Mouse (Mus musculus): Measurements from ENCODE around the gene Rabep2. TPM values are rescaled to one million over a fixed set of nuclear protein-coding genes. Genes with fewer than 3 reads are reported as not detected.

Rabep2 gene
- polyA plus RNA-seq, 1 experiment from 2014 or later: 22.8 TPM

DNA sequence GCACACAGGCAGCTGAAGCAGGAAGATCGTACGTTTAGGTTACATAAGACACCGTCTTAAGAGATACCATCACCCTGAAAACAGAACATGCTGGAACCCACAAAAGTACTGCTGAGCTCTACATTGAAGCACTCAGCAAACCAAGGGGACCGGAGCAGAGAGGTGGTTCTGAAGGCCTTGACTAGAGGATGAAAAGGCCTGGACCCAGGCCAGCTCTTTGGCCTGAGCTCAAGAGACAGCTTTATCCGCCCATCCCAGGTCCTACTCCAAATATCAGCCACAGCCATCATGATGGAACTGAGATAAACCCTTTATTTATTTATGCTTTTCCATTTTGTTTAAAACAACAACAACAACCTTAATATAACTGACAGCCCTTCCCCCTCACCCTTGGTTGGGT lies 38.1 kb downstream of the Rabep2 start:
- H3K9me3 ChIP-seq: no peaks in the 10 kb centered on the region
- H3K4me2 ChIP-seq: no peak overlapping the region
- H3K27ac ChIP-seq (replicated peaks): no peak overlapping the region
- no peak overlapping the region for H3K9ac ChIP-seq
- no peak for ATAC-seq (ENCODE audit: low FRiP score, low read depth)
- peaks cover 53% of the 10 kb centered on the region for H3K36me3 ChIP-seq
- whole genome bisulfite sequencing: 89% methylated on average over 5 of the region's 5 CpGs
- no peaks in the 10 kb centered on the region for H3K27me3 ChIP-seq
- H3K4me3 ChIP-seq: no peak overlapping the region
- no peaks in the 10 kb centered on the region for H3K4me1 ChIP-seq (replicated peaks)

DNA sequence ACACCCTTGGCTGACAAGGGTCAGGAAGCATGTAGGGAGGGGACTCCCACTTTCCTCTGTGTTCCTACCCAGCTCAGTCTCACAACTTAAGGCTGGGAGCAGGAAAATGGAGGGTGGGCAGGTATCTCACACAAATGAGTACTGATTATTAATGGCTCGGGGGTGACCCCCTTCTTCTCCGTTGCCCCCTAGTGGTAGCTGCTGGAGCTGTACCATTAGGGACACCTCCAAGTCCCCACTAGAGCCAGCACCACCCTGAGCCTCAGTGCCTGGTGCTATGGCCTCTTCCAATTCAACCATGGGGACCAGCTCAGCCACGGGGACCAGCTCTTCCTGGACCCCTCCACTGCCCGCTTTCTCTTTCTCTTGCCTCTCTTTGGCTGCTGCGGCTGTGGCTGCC lies 38.7 kb downstream of the Rabep2 start:
- no peaks in the 10 kb centered on the region for H3K27me3 ChIP-seq
- WGBS: 76% methylated on average over 5 of the region's 5 CpGs
- no peaks in the 10 kb centered on the region for H3K9me3 ChIP-seq
- no peak overlapping the region for H3K4me3 ChIP-seq
- H3K4me2 ChIP-seq: no peak overlapping the region
- peaks cover 58% of the 10 kb centered on the region for H3K36me3 ChIP-seq
- no peak overlapping the region for H3K9ac ChIP-seq
- H3K27ac ChIP-seq (replicated peaks): no peak overlapping the region
- H3K4me1 ChIP-seq (replicated peaks): no peaks in the 10 kb centered on the region
- no peak for ATAC-seq (ENCODE audit: low FRiP score, low read depth)

DNA sequence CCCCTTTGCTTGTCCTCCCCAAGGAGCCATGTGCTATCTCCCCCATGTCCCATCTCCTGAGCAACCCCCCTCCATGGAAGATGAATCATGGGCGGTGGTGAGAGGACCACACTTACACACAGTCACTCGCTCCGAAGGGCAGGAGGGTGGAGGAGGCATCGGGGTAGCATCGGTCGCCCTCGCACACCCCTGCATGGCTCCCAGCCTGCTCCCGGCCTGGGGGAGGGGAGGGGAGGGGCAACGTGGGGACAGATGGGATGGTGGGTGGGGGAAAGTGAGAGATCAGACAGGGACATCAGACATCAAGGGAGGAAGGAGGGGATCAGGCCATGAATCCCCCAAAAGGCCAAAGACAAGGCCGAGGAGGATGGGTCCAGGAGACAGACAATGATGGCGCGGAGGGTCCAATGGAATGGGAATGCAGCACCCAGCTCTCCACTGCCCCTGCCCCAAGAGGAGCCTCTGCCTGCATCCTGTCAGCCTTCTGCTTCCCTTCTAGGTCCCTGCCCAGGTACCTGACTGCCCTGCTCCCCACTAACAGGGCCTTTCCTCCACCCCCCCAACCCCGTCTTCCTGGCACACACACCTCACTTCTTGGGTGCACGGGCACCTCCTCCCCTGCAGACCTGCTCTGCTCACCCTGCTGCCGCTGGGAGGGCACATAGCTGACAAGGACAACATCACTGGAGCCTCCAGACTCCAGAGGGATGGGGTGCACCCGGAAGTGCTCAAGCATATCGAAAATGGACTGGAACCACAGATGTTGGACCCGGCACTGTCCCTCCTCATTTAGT lies 39.5 kb downstream of the Rabep2 start:
- Histone ChIP-seq H3K9me3 (no peaks in the 10 kb centered on the region), H3K36me3 (peaks cover 59% of the 10 kb centered on the region), H3K27ac (replicated peaks) (no peak overlapping the region), H3K27me3 (no peaks in the 10 kb centered on the region), H3K4me3 (no peak overlapping the region), H3K4me2 (no peak overlapping the region), H3K9ac (no peak overlapping the region), H3K4me1 (replicated peaks) (peaks cover 5% of the 10 kb centered on the region; the same call in 1 of the 2 replicates)
- 92% methylated on average over 18 of the region's 18 CpGs for WGBS
- no peak for ATAC-seq (ENCODE audit: low FRiP score, low read depth)

DNA sequence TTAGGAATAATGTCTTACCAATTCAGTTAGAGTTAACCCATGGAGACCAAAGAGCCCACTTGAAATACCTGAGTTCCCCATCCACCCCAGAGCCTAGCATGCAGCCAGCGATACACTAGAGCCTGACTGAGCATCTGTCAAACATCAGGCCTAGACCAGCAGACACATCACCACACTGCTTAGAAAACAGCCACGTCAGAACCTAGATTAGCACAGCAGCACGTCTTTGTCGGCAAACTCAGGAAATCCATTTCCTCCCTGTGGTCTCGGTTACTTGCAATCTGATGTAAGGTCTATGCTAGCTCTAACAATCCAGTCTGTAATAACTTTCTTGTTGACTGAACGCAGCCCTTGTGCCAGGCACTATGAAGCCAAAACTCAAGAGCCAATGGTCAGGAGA lies 41.5 kb downstream of the Rabep2 start:
- peaks cover 18% of the 10 kb centered on the region for H3K4me1 ChIP-seq (replicated peaks)
- no peak overlapping the region for H3K4me3 ChIP-seq
- 93% methylated on average over 6 of the region's 6 CpGs for WGBS
- no peak overlapping the region for H3K27ac ChIP-seq (replicated peaks)
- no peak overlapping the region for H3K4me2 ChIP-seq
- H3K27me3 ChIP-seq: no peaks in the 10 kb centered on the region
- H3K36me3 ChIP-seq: peaks cover 59% of the 10 kb centered on the region
- ATAC-seq (ENCODE audit: low FRiP score, low read depth): no peak
- no peak overlapping the region for H3K9ac ChIP-seq
- no peaks in the 10 kb centered on the region for H3K9me3 ChIP-seq

DNA sequence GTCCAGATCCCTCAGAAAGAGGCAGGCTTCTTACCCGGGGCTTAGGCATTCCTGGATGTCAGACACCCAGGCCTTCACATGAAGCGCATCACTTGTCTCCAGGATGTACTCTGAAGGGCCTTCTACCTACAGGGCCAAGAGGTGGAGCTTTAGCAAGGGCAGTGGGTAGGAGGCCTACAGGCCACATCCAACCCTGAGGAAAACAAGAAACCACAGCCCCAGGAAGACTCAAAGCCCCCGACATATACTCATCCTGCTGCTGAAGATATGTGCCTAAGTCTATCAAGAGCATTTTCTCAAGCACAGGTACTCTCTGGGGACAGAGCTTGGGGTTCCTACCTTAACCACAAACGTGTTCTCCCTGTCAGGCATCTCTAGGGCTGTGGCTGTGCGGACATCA lies 42.8 kb downstream of the Rabep2 start:
- no peak for ATAC-seq (ENCODE audit: low FRiP score, low read depth)
- Histone ChIP-seq H3K36me3 (peaks cover 57% of the 10 kb centered on the region), H3K4me2 (no peak overlapping the region), H3K27me3 (no peaks in the 10 kb centered on the region), H3K9ac (no peak overlapping the region), H3K4me3 (no peak overlapping the region), H3K27ac (replicated peaks) (no peak overlapping the region), H3K4me1 (replicated peaks) (peaks cover 29% of the 10 kb centered on the region), H3K9me3 (no peaks in the 10 kb centered on the region)
- WGBS: 93% methylated on average over 5 of the region's 5 CpGs

DNA sequence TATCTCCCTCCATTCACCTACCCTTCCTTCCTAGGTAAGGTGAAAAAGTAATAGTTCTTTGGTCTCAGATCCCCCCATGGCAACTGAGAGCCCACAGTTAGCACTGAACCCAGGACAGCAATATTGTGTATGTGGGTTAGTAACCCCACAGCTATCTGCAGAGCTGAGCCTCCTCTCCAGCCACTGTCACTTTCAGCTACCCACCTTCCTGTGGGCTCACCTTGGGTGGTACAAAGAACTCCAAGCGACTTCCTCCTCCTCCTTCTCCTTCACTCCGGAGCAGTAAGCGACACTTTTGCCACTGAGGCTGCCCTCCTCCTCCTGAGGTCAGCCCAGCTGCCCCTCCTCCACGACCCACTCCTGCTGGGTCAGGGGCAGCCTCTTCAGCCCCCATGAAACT lies 43.3 kb downstream of the Rabep2 start:
- Histone ChIP-seq H3K9ac (no peak overlapping the region), H3K4me1 (replicated peaks) (peaks cover 29% of the 10 kb centered on the region), H3K9me3 (no peaks in the 10 kb centered on the region), H3K27ac (replicated peaks) (no peak overlapping the region), H3K4me2 (no peak overlapping the region), H3K4me3 (no peak overlapping the region), H3K36me3 (peaks cover 52% of the 10 kb centered on the region), H3K27me3 (no peaks in the 10 kb centered on the region)
- ATAC-seq (ENCODE audit: low FRiP score, low read depth): no peak
- WGBS: 83% methylated on average over 4 of the region's 4 CpGs

DNA sequence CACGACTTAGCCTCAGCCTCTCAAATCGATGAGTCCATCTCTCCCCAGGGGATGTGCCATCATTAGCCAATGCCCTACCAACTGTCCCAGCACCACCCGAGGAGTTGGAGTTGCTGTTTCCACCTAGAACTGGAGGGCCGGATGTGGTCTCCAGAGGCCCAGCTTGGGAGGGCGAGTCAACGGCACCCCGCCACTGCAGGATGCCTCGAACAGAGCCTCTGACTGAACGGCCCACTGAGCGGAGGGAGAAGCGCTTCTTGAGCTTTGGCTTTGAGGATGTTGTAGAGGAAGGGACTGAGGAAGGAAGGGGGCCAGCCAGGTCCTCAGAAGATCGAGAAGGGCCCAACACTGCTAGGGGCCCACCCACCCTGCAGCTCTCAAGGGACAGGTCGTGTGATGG lies 43.7 kb downstream of the Rabep2 start:
- H3K4me1 ChIP-seq (replicated peaks): peaks cover 29% of the 10 kb centered on the region
- WGBS: 89% methylated on average over 13 of the region's 13 CpGs
- no peak overlapping the region for H3K4me2 ChIP-seq
- no peak overlapping the region for H3K9ac ChIP-seq
- peaks cover 48% of the 10 kb centered on the region for H3K36me3 ChIP-seq
- H3K27me3 ChIP-seq: no peaks in the 10 kb centered on the region
- no peaks in the 10 kb centered on the region for H3K9me3 ChIP-seq
- no peak overlapping the region for H3K4me3 ChIP-seq
- H3K27ac ChIP-seq (replicated peaks): no peak overlapping the region
- no peak for ATAC-seq (ENCODE audit: low FRiP score, low read depth)

DNA sequence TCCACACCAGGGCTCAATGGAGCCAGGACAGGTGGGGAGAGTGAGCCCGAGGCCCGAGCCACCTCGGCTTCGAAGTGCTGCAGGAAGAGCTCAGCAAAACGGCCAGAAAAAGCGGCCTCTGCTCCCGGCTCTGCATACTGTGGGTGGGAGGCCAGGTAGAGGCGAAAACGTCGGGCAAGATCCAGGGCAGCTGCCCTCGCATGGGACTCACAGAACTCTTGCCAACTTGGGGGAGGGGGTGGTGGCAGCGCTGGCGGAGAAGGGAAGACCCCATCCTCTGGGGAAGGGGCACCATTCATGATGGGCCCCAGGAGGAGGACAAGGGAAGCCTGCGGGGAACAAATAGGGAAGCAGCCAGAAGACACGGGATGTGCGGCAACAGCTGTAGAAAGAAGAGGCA lies 44.2 kb downstream of the Rabep2 start:
- 92% methylated on average over 16 of the region's 16 CpGs for WGBS
- no peak overlapping the region for H3K9ac ChIP-seq

DNA sequence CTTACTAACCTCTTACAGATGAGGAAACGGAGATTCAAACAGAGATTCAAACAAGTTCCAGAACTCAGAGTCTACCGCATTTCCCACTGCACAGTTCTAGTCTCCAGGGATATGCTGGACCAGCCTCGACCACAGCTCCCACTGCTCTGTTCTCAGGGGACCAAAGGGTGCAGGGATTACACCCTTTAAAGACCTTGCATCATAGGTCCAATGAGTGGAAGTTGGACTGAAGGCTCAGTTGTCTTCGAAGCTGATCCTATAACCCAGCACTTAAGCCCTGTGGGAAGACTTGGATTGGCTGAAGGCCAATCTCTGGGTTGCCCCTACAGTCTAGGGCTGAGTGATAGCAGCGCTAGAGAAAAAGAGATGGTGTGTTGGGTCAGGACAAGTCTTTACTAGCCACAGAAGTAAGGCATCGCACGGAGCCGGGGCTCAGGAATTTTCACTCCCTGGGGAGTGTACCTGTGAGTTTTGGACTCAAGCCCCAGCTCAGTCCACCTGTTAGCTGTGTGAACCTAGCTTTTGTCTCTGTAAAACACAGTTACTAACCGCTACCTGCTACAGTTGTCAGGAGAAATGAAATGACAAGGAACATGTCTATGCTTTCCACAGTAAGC lies 45.0 kb downstream of the Rabep2 start:
- Histone ChIP-seq H3K4me2 (peak overlapping the region; percentile 91), H3K9ac (peak overlapping the region; percentile 96; the same call in 1 of the 2 replicates), H3K4me3 (peak overlapping the region; percentile 89), H3K27ac (replicated peaks) (no peak overlapping the region), H3K36me3 (peaks cover 35% of the 10 kb centered on the region), H3K4me1 (replicated peaks) (peaks cover 29% of the 10 kb centered on the region), H3K27me3 (no peaks in the 10 kb centered on the region), H3K9me3 (no peaks in the 10 kb centered on the region)
- ATAC-seq (ENCODE audit: low FRiP score, low read depth): no peak
- 85% methylated on average over 9 of the region's 9 CpGs for WGBS

More for the DNA sequence above, 44.2 kb downstream of the Rabep2 start:
- peaks cover 44% of the 10 kb centered on the region for H3K36me3 ChIP-seq
- no peaks in the 10 kb centered on the region for H3K9me3 ChIP-seq
- H3K27me3 ChIP-seq: no peaks in the 10 kb centered on the region
- ATAC-seq (ENCODE audit: low FRiP score, low read depth): no peak
- H3K27ac ChIP-seq (replicated peaks): no peak overlapping the region
- no peak overlapping the region for H3K4me3 ChIP-seq
- H3K4me2 ChIP-seq: no peak overlapping the region
- H3K4me1 ChIP-seq (replicated peaks): peaks cover 29% of the 10 kb centered on the region

DNA sequence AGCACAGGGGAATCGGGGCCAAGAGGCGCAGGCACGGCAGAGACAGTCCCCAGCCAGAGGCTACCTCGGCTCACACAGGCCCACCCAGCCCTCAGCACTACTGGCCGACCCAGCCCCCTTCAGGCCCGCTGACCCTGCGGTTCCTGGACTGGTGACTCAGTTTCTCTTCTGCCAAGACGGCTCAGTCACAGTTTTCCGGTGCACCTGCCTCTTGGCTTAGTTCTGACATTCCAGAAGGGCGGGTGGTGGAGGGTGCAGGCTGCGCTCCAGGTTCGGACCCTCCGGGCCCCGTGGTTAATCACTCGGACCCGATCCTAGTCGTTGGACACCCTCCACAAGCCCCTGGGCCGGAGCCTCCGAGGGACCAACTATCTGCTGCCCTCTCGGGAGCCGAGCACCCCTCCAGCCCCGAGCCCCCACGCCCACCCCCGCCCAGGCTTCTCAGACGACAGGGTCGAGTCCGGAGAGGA lies 46.0 kb downstream of the Rabep2 start:
- 2% methylated on average over 24 of the region's 27 CpGs for WGBS
- peak; percentile 63 for ATAC-seq (ENCODE audit: low FRiP score, low read depth)
- H3K4me2 ChIP-seq: peak overlapping the region; percentile 91
- peak overlapping the region; percentile 89 for H3K4me3 ChIP-seq
- peaks cover 29% of the 10 kb centered on the region for H3K4me1 ChIP-seq (replicated peaks)
- peak overlapping the region; percentile 97 for H3K27ac ChIP-seq (replicated peaks)
- H3K9ac ChIP-seq: peak overlapping the region; percentile 96
- H3K27me3 ChIP-seq: no peaks in the 10 kb centered on the region
- H3K9me3 ChIP-seq: no peaks in the 10 kb centered on the region
- H3K36me3 ChIP-seq: peaks cover 26% of the 10 kb centered on the region

DNA sequence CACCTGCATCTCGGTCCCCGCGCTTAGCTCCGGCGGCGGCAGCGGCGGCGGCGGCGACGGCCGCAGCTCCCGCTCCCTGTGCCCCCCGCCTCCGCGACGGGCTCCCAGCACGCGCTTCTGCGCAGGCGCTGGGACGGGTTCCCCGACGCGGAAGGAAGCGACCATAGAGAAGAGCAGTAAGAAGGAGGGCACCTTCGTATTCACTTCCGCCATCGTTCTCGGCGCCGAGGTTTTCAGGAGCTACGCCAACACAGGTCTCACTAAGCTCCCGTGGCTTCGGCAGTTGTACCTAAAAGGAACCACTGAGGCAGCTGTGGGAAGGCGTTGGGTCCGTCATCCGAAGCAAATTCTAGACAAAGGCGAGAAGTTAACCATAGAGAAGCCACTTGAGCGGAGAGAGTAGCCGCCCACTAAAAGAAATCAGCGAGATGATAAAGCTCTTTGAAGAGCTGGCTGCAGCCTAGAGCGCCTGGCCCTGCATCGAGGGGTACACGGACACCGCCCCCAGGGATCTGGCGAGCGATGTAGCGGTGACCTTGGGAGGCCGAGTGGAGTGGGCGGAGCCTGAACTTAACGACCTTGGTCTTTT lies 46.5 kb downstream of the Rabep2 start, which contains the start of gene Sh2b1:
Gene Sh2b1, minus strand, starts transcription at position 432 of the 589 bp plus-strand sequence.
- Histone ChIP-seq H3K4me3 (peak within 1 kb of the TSS; percentile 89), H3K9me3 (no peaks in the 10 kb centered on the region), H3K36me3 (peaks cover 20% of the 10 kb centered on the region), H3K9ac (peak within 1 kb of the TSS; percentile 96), H3K4me1 (replicated peaks) (peaks cover 29% of the 10 kb centered on the region), H3K27me3 (no peaks in the 10 kb centered on the region), H3K4me2 (peak within 1 kb of the TSS; percentile 91), H3K27ac (replicated peaks) (peak within 1 kb of the TSS; percentile 97)
- under 1% methylated on average over 53 of the region's 53 CpGs for WGBS
- peak; percentile 93 for ATAC-seq (ENCODE audit: low FRiP score, low read depth)

DNA sequence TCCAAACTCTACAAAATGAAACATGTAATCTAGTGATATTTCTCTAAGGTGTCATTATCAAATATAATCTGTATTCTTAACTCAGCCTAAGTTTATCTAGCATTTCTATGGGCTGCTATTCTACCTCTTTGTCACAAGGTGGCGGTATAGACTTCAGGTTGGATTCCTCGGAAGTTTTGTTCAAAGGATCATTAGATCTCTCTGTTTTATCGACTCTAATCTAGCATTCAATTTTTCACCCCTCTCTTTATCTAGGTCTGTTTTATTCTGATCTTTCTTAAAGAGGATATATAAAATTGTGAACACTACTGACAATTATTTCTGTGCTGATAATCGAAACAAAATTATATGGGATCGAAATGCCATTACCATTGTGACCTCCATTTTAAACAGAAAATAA lies 53.1 kb downstream of the Rabep2 start:
- H3K27ac ChIP-seq (replicated peaks): no peak overlapping the region
- H3K36me3 ChIP-seq: no peaks in the 10 kb centered on the region
- H3K4me3 ChIP-seq: no peak overlapping the region
- WGBS: 26% methylated on average over 5 of the region's 5 CpGs
- H3K9me3 ChIP-seq: no peaks in the 10 kb centered on the region
- no peak for ATAC-seq (ENCODE audit: low FRiP score, low read depth)
- no peaks in the 10 kb centered on the region for H3K27me3 ChIP-seq
- H3K9ac ChIP-seq: no peak overlapping the region
- H3K4me2 ChIP-seq: no peak overlapping the region
- peaks cover 8% of the 10 kb centered on the region; the same call in 1 of the 2 replicates for H3K4me1 ChIP-seq (replicated peaks)

Data from hindbrain, embryonic 15.5 days (tissue).